Mouse (Mus musculus) liver, embryonic 14.5 days (tissue): ENCODE measurements at regions not wholly inside any gene's neighbourhood (a gene's known extent, or its start where the extent isn't known, plus 50 kb on each side); places are given as distances from the start of the nearest gene placed in this dataset.

Experiments used
- CTCF ChIP-seq: IDR thresholded peaks from 2 replicates; pipeline ENCODE4 v1.5.1; 2016; ENCODE audit warnings: antibody characterized with exemption, low read depth, control low read depth
- EP300 ChIP-seq: IDR thresholded peaks from 2 replicates; pipeline ENCODE4 v1.6.1; 2016; ENCODE audit warnings: antibody characterized with exemption, low read depth

- TF ChIP-seq CTCF, result no peak
- no peak for TF ChIP-seq EP300
Observed at GRCm38 (mm10) chr6:19945693-19946092, 1079.6 kb downstream of the Ankrd7 start.
